Mouse (Mus musculus) G1E-ER4 (cell line): Measurements from ENCODE around the gene H2al2a. TPM values are rescaled to one million over a fixed set of nuclear protein-coding genes. Genes with fewer than 3 reads are reported as not detected.

ENCODE experiments used
- GATA1 ChIP-seq: IDR thresholded peaks from one replicate; pipeline ENCODE4 v1.8.0; 2012; ENCODE audit warnings: low read length, inconsistent platforms
- polyA plus RNA-seq: library from polyadenylated mRNA; stranded (reverse); fragments of >175 nt; gene quantifications from 2 replicates; pipeline ENCODE4 v1.2.3, GENCODE M21; 2012

H2al2a gene
- not detected in 2 replicates for polyA plus RNA-seq

DNA sequence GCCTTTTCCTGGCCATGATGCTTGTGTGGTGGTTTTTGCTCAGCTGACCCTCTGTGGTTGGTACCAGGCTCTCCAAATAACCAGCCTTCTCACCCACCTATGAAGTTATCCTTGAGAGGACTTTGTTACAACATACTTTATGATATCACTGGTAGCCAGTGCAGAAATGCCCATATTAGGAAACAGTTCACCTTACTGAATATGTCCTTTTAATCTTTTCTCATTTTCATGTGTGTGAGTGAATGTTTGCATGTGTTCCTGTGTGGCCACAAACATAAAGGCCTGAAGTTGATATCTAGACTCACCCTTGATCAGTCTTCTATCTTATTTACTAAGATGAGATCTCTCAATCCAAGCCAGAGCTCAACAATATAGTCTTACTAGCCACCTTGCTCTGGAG, at the start of gene H2al2a:
Gene H2al2a (minus strand): TSS at position 101 of the 400 bp plus-strand sequence.
- no peak for TF ChIP-seq GATA1

DNA sequence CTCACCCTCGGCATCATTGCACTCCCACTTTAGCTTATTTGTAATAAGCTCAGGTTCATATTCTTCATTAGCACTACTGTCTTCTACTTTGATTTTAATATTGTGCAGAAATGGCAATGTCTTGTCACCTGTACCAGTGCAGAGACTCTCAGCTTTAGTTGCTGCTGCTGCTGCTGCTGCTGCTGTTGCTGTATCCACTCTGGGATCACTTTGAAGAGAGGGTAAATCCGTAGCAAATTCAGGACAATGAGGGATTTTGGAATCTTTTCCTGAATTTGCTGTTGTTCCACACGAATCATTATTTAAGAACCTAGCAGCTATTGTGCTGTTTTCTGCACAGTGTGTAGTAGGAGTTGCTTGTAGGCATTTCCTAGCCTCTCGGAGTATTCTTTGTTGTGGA, 49.4 kb upstream of the H2al2a start:
- TF ChIP-seq GATA1 = no peak

DNA sequence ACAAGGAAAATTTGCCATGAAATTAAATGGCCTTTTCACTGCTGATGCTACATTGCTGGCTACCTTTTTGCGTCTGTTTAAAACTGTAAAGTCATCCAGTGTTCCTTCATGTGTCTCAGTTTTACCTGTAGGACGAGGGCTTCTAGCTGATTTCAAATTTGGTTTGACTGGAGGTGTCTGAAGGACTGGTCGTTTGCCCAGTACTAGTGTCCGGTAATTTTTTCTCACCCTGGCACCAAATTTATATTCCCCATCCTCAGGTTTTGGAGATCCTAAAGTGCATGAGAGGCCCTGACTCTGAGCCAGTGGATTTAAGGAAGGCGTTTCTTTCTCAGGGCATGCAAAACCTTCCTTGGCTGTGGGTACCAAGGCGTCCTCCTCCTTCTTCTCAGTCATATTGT, 49.0 kb upstream of the H2al2a start:
- TF ChIP-seq GATA1 = no peak

DNA sequence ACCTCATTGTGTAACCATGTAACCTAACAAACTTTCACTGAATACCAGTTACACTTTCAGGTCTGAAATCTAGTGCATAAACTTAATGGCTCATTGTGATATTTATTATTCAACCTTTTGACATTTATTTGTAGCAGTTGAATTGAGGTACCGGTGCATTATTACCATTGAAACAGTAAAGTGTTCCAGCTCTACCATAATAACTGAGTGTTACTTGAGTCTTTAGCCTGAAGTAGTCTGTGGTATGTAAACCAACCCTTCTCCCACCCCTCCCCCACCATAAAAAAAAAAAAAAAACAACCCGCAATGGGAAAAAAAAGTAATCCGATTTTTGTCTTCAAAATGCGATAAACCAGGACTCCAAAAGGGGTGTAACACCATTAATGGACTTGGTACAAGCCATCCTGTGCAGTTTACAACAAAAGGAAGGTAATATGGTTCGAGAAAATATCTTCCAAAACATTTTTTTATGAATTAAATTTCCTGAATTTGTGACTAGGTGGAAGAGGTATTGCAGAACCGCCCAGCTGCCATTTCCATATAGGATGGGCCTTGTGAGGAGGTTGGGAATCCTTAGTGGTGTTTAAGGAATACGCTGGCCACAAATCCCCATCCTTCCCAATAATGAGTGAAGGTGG, 48.5 kb upstream of the H2al2a start:
- TF ChIP-seq GATA1 = no peak

DNA sequence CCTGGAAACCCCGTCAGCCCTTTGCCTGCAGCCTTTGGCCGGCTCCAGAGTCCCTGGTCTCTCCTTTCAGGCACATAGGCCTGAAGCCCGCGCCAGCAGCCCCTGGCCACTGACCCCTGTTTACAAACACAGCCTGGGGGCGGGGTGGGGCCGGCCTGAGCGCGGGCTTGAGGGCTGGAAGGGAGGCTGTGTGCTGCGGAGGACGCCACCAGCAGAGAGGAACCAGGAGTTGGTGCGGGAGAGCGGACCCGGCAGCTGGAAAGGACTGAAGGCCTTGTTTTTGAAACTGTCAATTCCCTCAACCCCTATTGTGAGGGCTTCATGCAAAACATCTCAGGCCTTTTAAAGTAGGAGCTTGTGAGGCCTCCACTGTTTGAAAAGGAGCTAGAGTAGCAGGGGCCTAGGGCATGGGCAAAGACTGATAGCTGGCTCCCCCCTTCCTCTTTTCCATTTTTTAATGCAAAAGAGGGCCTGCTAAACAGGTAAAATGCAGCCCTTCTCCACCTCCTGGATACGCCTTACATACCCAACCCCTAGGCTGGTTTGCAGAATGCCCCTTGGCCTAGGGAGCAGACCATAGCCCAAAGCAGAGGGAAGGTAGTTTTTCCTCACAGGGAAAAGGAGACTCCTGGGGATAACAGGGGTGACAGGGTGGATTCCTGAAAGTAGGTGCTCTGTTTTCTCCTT, 44.6 kb upstream of the H2al2a start:
- TF ChIP-seq GATA1 = no peak

DNA sequence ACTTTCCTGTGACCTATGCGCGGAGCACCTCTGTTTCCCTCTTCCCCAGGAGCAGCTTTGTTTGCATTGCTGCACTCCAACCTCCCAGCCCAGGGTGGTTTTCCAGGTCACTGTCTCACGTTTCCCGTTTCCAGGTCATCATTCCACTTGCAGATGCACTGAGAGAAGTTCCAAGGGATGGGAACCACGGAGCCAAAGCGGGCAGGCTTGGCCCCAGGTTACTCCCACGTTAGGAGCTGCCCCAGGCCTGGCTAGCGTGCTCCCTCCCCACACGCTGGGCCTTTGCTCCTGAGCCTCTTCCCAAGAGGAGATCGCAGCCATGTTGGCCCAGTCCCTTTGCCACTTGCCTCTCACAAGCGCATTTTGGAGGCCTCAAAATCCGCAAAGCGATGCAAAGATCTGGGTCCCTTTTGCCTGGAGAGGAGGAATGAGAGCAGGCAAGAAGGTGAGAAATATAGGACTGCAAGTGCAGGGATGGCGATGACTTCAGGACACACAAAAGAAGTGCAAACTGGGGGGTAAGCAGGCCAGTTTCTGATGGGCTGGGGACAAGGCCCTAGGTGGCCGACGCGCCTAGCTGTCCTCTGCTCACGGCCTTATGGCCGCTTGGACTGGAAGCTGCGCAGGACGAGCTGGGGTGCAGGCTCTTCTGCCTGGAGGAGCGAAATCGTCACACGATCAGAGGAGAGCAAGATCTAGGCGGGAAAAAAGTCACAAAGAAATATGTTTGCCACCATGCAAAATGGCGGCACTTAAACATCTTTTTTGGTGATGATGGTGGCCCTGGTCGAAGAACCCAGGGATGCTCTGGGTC, 43.8 kb upstream of the H2al2a start:
- no peak for TF ChIP-seq GATA1

DNA sequence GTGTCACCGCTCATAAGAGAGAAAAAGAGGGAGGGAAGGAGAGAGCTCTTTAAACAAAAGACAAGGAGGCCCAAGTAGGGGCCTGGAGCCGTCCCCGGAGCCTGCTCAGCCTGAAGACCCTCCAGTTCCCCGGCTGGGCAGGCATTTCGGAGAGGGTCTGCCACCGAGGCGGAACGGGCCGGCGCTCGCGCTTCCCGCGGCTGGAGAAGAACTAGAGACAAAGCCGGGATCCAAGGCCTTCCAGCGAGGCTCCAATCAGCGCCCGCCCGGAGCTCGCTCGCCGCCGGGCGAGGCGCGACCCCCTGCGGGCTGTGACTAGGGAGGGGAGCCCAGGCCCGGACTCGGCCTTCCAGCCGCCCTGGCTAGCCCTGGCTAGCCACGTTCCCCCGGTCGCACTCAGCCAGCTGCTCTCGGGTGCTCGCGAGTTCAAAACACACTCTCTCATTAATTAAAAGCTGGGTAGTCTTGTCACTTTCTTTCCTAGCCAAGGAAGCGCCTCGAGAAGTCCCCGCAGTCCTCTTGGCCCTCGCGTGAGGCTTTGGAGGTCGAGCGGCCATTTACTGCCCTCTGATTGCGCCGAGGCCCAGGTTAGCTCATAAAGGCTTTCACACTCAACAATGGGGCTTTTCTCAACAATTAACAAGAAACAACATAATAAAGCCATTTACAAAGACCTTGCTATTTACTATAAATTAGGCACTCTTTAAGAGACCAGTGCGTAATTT, 43.0 kb upstream of the H2al2a start:
- TF ChIP-seq GATA1 = no peak

DNA sequence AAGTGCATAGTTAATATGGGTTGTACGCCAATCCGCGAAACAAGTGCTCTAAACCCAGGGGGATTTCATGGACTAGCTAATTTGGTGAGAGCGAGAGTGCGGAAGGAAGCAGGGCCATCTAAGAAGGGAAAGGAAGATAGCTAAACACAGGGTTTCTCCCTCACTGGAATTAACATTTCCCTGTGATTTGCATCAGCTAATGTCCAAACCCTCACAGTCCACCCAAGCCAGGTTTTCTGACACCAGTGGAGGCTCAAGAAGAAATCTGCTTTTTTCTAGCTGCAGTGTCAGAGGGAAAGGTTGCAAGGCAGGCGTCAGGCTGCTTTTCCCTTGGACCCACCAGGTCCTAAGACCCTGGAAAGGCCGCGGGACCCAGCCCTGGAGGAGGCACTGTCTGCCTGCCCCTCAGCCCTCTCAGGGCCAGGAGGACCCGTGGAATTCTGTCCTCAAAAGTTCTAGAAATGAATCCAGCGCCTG, 42.2 kb upstream of the H2al2a start:
- no peak for TF ChIP-seq GATA1

DNA sequence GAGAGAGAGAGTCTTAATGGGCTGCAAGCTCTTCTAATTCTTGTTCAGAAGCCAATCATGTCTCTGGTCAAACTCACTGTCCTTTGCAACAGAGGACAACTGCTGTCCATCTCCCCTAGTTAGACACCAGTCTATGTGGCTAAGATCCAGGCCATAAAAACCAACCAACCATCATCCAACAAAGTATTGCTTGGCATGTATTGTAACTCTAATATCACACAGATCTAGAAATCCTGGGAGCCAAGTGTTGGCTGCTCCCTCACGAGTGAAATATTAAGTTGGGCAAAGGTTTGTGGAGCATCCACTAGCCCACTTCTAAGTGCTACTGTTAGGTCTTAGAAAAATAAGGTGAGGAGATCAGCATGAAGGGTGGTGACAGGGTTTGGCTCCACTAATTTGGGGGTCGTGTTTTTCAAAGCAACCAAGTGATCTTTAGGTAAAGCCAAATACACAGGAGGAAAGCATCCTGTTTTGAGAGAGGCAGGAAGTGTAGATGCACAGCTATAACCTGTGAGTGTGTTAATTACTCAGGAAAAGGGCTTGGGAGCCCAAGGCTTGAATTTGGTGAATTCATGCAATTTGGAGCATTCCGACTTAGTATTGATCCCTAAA, 41.5 kb upstream of the H2al2a start:
- no peak for TF ChIP-seq GATA1

DNA sequence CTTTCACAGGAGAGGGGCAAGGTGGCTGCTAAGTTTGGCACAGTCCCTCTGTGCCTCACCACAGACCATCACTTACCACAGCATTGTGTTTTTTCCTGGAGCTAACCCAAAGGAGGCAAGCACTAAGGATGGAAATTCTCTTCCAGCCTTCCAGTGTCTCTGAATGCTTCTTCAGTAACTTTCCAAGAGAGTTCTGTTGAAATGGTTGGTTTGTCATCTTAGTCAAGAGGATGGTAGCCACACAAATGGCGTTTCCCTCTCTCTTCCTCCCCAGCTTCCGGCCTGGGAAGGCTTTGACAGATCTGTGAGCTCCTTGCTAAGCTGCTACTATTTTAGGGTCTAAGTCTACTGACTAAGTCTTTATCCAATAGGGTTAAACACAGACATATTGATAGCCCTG, 40.7 kb upstream of the H2al2a start, which contains the start of gene A930004D18Rik:
Gene A930004D18Rik (minus strand): TSS at position 247 of the 400 bp plus-strand sequence.
- no peak for TF ChIP-seq GATA1

DNA sequence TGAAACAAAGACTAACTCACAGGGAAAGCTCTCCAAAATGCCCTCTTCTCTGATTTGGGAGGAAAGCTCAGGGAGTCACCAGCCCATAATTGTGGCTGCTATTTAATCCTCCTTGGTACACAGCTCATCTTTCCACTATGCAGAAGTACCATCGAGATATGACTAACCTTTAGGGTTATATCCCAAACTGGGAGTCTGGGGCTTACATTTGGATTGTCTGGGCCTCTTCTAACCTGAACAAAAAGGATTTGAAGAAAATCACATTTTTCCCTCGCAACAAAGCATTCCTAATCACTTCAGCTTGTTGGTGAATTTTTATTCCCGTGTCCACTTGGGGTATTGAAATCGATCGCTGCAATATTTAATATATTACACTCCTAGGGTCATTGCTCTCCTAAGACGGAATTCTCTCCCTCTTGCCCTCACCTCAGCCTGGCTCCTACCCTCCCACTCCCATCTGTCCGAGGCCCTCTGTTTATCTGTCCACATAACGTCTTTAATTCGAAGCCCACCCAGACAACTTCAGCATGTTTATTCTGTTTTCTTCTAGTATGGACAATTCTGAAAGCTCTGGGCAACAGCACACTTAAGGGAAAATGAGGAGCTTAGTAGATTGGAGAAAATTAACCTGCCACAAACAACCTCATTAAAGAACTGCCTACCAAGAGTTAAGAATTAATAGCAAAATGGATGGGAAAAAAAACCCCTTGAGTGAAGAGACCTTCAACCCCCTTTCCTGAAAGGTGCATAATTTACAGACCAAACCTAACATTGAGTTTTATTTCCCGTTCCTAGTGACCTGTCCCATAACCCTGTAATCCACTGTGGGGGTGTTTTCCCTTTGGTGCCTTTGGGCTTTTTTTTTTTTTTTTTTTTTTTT, 37.9 kb upstream of the H2al2a start:
- no peak for TF ChIP-seq GATA1

DNA sequence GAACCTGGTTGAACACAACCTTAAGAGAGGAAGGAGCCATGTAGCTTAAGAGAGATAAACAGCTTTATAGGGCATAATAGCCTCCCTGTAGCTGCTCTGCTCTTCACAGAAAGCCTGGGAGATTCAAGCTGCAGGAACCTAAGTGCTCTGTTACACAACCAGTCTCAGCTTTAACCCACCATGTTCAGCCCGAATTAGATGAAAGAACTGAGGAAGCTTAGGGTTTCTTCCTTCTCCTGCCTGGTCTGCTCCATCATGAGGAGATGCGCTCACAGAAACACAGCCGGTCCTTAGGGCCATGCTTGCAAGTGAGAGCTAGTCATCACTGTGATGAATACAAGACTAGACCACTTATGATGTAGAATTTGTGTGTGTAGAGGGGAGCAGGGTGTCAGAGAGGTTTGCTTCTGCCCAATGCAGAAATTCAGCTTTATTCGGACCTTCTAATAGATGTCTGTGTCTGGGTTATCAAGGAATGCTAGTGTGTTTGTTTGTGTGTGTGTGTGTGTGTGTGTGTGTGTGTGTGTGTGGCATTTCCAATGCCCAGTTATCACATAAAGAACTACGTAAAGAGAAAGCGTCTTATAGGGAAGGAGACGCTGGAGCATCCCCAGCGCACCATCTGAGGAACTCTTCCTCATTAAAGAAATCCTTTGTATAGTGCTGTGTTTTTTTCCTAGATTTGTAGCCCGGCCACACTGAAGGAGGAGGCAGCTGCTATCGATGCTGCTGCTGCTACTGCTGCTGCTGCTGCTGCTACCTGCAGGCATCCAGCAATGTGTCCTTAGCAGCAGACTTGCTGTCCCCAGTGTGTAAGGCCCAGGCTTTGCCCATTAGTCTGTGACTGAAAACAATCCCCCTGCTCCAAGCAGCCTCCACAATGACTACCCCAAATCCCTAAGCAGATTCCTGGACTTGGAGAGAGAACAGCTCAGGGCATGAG, 36.7 kb upstream of the H2al2a start:
- no peak for TF ChIP-seq GATA1

DNA sequence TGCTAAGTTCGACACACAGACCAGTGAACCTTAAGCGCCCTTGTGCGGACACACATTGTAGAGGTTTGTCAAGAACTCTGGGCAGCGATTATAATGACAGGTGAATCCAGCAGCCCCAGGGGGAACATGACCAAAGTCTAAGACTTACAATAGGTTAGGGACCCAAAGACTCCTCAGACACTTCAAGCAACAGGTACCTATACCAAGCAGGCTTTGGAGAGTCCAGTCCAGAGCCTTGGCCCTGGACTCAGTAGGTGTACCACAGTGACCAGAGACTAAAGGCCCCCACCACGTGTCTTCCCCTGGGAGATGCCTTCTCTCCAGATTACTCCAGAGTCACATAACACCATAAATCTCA, 35.8 kb upstream of the H2al2a start:
- no peak for TF ChIP-seq GATA1
